Mouse (Mus musculus) heart, embryonic 16.5 days (tissue): ENCODE results near the gene Calm2. TPM values are rescaled to one million over a fixed set of nuclear protein-coding genes. Genes with fewer than 3 reads are reported as not detected.

Experiments
- ATAC-seq: fragments of 200-750 bp; cut with Nextera tagmentation; replicated peaks from 2 replicates; pipeline ENCODE4 v1.8.0; 2017; ENCODE audit warnings: moderate number of reproducible peaks; ENCODE audit not compliant: insufficient read depth, low FRiP score; ENCODE audit errors: extremely low read depth
- H3K27ac ChIP-seq: fragments of 300-500 bp; sonication (generic); 2 replicates; pipeline ENCODE4 v1.5.1; 2014; ENCODE audit warnings: mild to moderate bottlenecking, low read length, control low read depth, moderate library complexity
- H3K27me3 ChIP-seq: fragments of 300-500 bp; sonication (generic); 2 replicates; pipeline ENCODE4 v1.6.1; 2014; ENCODE audit warnings: low read length, mixed read lengths; ENCODE audit not compliant: control insufficient read depth, insufficient read depth
- H3K36me3 ChIP-seq: fragments of 300-500 bp; sonication (generic); 2 replicates; pipeline ENCODE4 v1.6.1; 2014; ENCODE audit not compliant: control insufficient read depth, insufficient read depth
- H3K4me1 ChIP-seq: fragments of 300-500 bp; sonication (generic); 2 replicates; pipeline ENCODE4 v1.6.1; 2014; ENCODE audit warnings: low read length, mixed read lengths; ENCODE audit not compliant: control insufficient read depth, insufficient read depth
- H3K4me2 ChIP-seq: fragments of 300-500 bp; sonication (generic); 2 replicates; pipeline ENCODE4 v1.6.1; 2014; ENCODE audit warnings: low read depth, mild to moderate bottlenecking, control low read depth, low read length
- H3K4me3 ChIP-seq: fragments of 300-500 bp; sonication (generic); 2 replicates; pipeline ENCODE4 v1.5.1; 2014; ENCODE audit warnings: mild to moderate bottlenecking, control low read depth, low read length
- H3K9ac ChIP-seq: fragments of 300-500 bp; sonication (generic); 2 replicates; pipeline ENCODE4 v1.6.1; 2014; ENCODE audit warnings: low read length, control low read depth
- H3K9me3 ChIP-seq: fragments of 300-500 bp; sonication (generic); replicated peaks from 2 replicates; pipeline ENCODE4 v1.6.1; 2016; ENCODE audit warnings: low read length; ENCODE audit not compliant: control insufficient read depth
- WGBS: fragments of 180-500 bp; shearing (Covaris S2); extraction: QIAGEN DNeasy Blood & Tissue Kit; methylation state at CpG from one replicate; pipeline ENCODE4 v1.1.7; 2014; 5-methylcytosine and 5-hydroxymethylcytosine counted together
- polyA plus RNA-seq: library from polyadenylated mRNA; unstranded; fragments of >200 nt; fragmentation: Nextera tagmentation; extraction: Ambion mirVana; gene quantifications from 2 replicates; pipeline ENCODE4 v1.2.1, GENCODE M21; 2015

Calm2 gene
- polyA plus RNA-seq, 1 experiment from 2014 or later = 580 TPM

GRCm38 (mm10) chr17:87475356-87475755, 28.6 kb upstream of the Calm2 start:
- no peak overlapping the region for H3K4me3 ChIP-seq
- no peak overlapping the region for H3K4me2 ChIP-seq
- H3K9ac ChIP-seq = no peak overlapping the region
- H3K9me3 ChIP-seq = no peaks in the 10 kb centered on the region
- no peaks in the 10 kb centered on the region for H3K36me3 ChIP-seq
- H3K27me3 ChIP-seq = no peaks in the 10 kb centered on the region
- H3K27ac ChIP-seq = no peak overlapping the region
- H3K4me1 ChIP-seq = peaks cover 21% of the 10 kb centered on the region
- WGBS = 54% methylated on average over 8 of the region's 8 CpGs
- ATAC-seq = no peak

DNA sequence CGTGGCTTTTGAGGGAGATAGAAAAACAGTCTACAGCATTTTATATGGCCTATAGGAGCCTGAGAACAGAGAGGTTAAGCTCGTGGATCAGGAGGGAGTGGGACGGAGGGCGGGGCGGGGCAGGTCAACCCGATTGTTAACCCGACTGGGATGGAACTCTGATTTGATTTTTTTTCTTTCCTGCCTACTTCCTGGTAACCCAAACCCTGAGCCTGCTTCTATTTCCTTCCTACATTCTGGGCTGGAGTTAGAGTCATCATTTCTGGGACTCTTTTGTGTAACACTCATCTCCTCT, 27.7 kb upstream of the Calm2 start:
- peak overlapping the region; percentile 87 for H3K4me2 ChIP-seq
- ATAC-seq = peak; percentile 24; the same call in 1 of the 2 replicates
- H3K9me3 ChIP-seq = no peaks in the 10 kb centered on the region
- peak overlapping the region; percentile 37; the same call in 1 of the 2 replicates for H3K27ac ChIP-seq
- H3K4me1 ChIP-seq = peaks cover 21% of the 10 kb centered on the region
- H3K9ac ChIP-seq = peak overlapping the region; percentile 63; the same call in 1 of the 2 replicates
- WGBS = 2% methylated on average over 7 of the region's 7 CpGs
- H3K4me3 ChIP-seq = peak overlapping the region; percentile 52
- H3K36me3 ChIP-seq = no peaks in the 10 kb centered on the region
- no peaks in the 10 kb centered on the region for H3K27me3 ChIP-seq

DNA sequence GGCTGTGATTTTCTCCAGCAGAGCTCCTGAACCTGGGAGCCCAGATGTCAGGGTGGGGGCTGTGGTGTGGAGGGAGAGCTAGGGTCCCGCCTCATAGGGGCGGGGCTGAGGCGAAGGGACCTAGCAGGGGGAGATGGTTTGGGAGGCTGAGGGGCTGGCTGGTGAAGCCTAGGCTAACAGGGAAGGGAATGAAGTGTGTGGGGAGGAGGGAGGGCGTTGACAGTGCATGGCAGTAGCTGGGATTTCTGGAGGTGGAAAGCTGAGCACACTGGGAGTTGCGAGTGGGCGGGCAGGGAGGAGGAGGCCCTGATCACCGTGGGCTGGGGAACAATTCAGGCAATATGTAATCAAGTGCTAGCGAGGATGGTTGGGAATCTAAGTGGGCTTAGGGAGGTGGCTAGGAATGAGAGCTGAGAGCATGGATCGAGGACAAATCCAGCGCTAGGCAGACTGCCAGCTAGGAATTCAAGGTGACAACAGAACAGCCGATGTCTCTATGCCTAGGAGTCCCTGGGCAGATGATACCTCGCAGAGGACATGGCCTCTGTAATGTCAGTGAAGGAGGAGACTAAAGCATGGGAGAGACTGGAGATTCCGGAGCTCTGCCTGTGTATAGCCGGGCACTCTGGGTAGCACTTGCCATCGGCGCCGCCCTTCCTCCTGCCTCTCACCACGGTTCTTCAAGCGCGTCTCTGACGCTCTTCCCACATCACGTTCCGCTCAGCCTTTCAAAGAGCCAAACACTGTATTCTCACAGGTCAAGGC, 27.2 kb upstream of the Calm2 start:
- H3K27ac ChIP-seq = peak overlapping the region; percentile 37

GRCm38 (mm10) chr17:87473441-87473735, 26.7 kb upstream of the Calm2 start:
- Histone ChIP-seq H3K4me3 (peak overlapping the region; percentile 52), H3K27me3 (no peaks in the 10 kb centered on the region), H3K9ac (peak overlapping the region; percentile 63), H3K36me3 (no peaks in the 10 kb centered on the region), H3K4me1 (peaks cover 21% of the 10 kb centered on the region), H3K27ac (peak overlapping the region; percentile 37), H3K9me3 (no peaks in the 10 kb centered on the region), H3K4me2 (peak overlapping the region; percentile 87)
- WGBS = 8% methylated on average over 9 of the region's 9 CpGs
- ATAC-seq = no peak

More for the DNA sequence above, 27.2 kb upstream of the Calm2 start:
- Histone ChIP-seq H3K4me3 (peak overlapping the region; percentile 52), H3K36me3 (no peaks in the 10 kb centered on the region), H3K4me2 (peak overlapping the region; percentile 87), H3K9ac (peak overlapping the region; percentile 63), H3K4me1 (peaks cover 21% of the 10 kb centered on the region), H3K27me3 (no peaks in the 10 kb centered on the region), H3K9me3 (no peaks in the 10 kb centered on the region)
- under 1% methylated on average over 23 of the region's 23 CpGs for WGBS
- ATAC-seq = peak; percentile 46

DNA sequence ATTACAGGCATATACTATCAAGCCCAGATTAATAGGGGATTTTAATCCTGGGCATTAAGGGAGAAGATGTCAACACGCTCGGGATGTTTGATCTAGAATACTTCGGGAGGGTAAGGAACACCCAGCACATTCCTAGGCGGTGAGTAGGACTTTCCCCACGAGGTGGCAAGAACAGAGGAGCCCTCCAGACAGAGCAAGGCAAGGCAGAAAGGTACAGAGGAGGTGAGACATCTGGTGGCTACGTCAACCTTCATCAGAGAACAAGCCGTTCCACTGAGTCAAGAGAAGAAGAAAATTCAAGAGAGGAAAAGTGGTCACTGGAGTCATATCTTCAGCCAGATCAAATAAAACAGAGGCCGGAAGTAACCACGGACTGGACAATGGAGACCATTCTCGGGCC, 26.1 kb upstream of the Calm2 start:
- Histone ChIP-seq H3K27ac (peak overlapping the region; percentile 37), H3K9me3 (no peaks in the 10 kb centered on the region), H3K27me3 (no peaks in the 10 kb centered on the region), H3K9ac (no peak overlapping the region), H3K36me3 (no peaks in the 10 kb centered on the region), H3K4me3 (peak overlapping the region; percentile 52), H3K4me1 (peaks cover 19% of the 10 kb centered on the region), H3K4me2 (peak overlapping the region; percentile 87)
- WGBS = 35% methylated on average over 10 of the region's 10 CpGs
- no peak for ATAC-seq

DNA sequence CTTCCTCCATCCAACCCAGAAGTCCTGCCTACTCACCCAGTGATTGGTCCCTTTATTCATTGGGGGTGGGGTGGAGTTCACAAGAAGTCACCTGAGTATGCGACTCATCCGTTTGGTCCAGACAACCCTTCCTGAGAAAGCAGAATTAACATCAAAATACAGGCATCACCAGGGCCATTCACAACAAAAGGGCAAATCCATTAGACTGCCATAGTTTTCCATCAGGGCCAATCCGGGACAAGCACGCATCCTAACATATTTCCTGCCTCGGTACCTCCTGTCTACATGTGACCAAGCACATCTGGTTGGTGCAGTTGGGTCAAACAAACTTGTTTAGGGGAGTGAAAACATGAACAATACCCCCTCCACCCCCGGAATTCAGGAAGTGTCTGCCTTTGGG, 24.9 kb upstream of the Calm2 start:
- H3K27me3 ChIP-seq = no peaks in the 10 kb centered on the region
- H3K9me3 ChIP-seq = no peaks in the 10 kb centered on the region
- no peaks in the 10 kb centered on the region for H3K36me3 ChIP-seq
- H3K4me2 ChIP-seq = no peak overlapping the region
- 70% methylated on average over 6 of the region's 6 CpGs for WGBS
- H3K4me1 ChIP-seq = peaks cover 19% of the 10 kb centered on the region
- no peak overlapping the region for H3K9ac ChIP-seq
- no peak overlapping the region for H3K27ac ChIP-seq
- no peak for ATAC-seq
- no peak overlapping the region for H3K4me3 ChIP-seq

- Histone ChIP-seq H3K4me1 (peaks cover 19% of the 10 kb centered on the region), H3K4me2 (no peak overlapping the region)
- WGBS = 42% methylated on average over 8 of the region's 8 CpGs
Measured at GRCm38 (mm10) chr17:87470797-87471196, 24.1 kb upstream of the Calm2 start.

DNA sequence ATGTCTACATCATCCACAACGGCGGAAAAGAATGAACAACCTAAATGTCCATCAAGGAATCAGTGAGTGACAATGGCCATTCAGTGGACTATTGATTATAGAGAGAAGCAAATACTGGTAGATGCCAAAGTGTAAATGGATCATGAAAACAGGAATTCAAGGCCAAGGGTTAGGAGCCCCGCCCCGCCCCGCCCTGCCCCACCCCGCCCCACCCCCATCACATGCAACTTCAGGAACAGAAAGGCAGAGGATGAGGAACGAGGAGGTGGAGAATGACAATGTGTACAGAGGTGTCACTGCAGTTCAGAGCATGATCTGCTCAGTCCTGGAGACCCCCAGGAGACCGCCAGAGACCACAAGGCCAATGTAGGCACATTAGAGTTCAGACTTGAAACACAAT, 23.5 kb upstream of the Calm2 start:
- 68% methylated on average over 8 of the region's 8 CpGs for WGBS
- Histone ChIP-seq H3K9me3 (no peaks in the 10 kb centered on the region), H3K27ac (no peak overlapping the region)

More at GRCm38 (mm10) chr17:87470797-87471196, 24.1 kb upstream of the Calm2 start:
- no peak overlapping the region for H3K4me3 ChIP-seq
- H3K36me3 ChIP-seq = no peaks in the 10 kb centered on the region
- no peak overlapping the region; the same call in 1 of the 2 replicates for H3K27ac ChIP-seq
- H3K27me3 ChIP-seq = no peaks in the 10 kb centered on the region
- no peaks in the 10 kb centered on the region for H3K9me3 ChIP-seq
- no peak for ATAC-seq
- H3K9ac ChIP-seq = no peak overlapping the region

GRCm38 (mm10) chr17:87469428-87469827, 22.7 kb upstream of the Calm2 start:
- Histone ChIP-seq H3K27ac (no peak overlapping the region), H3K4me1 (peaks cover 16% of the 10 kb centered on the region), H3K4me3 (no peak overlapping the region), H3K36me3 (no peaks in the 10 kb centered on the region), H3K27me3 (no peaks in the 10 kb centered on the region), H3K9ac (no peak overlapping the region), H3K9me3 (no peaks in the 10 kb centered on the region), H3K4me2 (no peak overlapping the region)
- 66% methylated on average over 8 of the region's 8 CpGs for WGBS
- ATAC-seq = no peak

More for the DNA sequence above, 23.5 kb upstream of the Calm2 start:
- no peak overlapping the region for H3K4me2 ChIP-seq
- H3K4me1 ChIP-seq = peaks cover 19% of the 10 kb centered on the region
- ATAC-seq = no peak
- H3K27me3 ChIP-seq = no peaks in the 10 kb centered on the region
- H3K9ac ChIP-seq = no peak overlapping the region
- H3K36me3 ChIP-seq = no peaks in the 10 kb centered on the region
- H3K4me3 ChIP-seq = no peak overlapping the region
